Comparison of ENCODE assay signal across 11 mouse cellular contexts in the genomic region with DNA sequence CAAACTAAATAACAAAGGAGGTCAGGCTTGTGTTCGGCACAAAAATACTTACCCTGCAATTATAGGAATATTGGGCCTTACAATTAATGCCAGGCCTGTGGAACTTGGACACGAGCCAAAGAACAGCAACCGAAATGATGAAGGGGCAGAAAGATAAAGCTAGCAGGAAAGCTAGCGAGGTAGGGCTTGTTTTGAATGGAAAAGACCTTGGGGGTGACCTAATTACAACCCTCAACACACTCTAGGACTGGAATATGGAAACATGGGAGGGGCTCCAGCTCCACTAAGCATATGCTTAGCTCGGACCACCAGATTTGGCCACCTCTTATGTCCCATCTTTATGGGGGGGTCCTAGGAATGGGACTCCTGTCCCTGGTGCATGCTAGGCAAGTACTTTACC.
DNase-seq lines count a peak whose midpoint lies in the region; ATAC-seq and TF ChIP-seq lines count a peak whose summit lies in the region.
"Had no signal": no experiment of that assay in that cellular context is flagged by ENCODE, and none has a peak within 500 bp of the region (broad histone marks: within the 10 kb centered on the region; RNA-seq: fewer than 3 reads in every experiment).

No protein-coding gene starts in this region.

- DNase-seq in heart, postnatal 10 days, result no peak
- peak; percentile 4 for DNase-seq in lung, postnatal 10 days
- DNase-seq in lung, postnatal 4 days, result no peak
- DNase-seq in forebrain, postnatal 0 days, result no peak
- DNase-seq in spleen, adult 12 weeks (ENCODE audit: low spot score), result no peak
- no peak for DNase-seq in kidney, adult 11 months
- DNase-seq: cerebellum, adult 18-20 months had no signal

- 0 out of 2 replicates have a peak, but pooled peaks have one; percentile 10 for ATAC-seq in heart, embryonic 16.5 days (replicated peaks; ENCODE audit: extremely low read depth, insufficient read depth, low FRiP score)
- ATAC-seq in forebrain, postnatal 0 days, result no peak
- no peak for ATAC-seq in stomach, embryonic 16.5 days (ENCODE audit: insufficient read depth, low FRiP score)

- no peak overlapping the region for H3K9ac ChIP-seq in heart, embryonic 16.5 days (ENCODE audit: low read length)
- no peak overlapping the region for H3K9ac ChIP-seq in forebrain, postnatal 0 days
- no peak overlapping the region for H3K9ac ChIP-seq in stomach, embryonic 16.5 days (ENCODE audit: low read length)
- H3K9ac ChIP-seq: liver, embryonic 14.5 days had no signal

- TF ChIP-seq CTCF in forebrain, postnatal 0 days (IDR thresholded peaks at IDR 0.05; ENCODE audit: low read depth), result no peak

- H3K9me3 ChIP-seq in heart, embryonic 16.5 days (replicated peaks; ENCODE audit: control insufficient read depth, low read length), result no peaks in the 10 kb centered on the region
- no peaks in the 10 kb centered on the region for H3K9me3 ChIP-seq in forebrain, postnatal 0 days (ENCODE audit: low read length)
- no peaks in the 10 kb centered on the region for H3K9me3 ChIP-seq in stomach, embryonic 16.5 days (replicated peaks; ENCODE audit: control insufficient read depth, low read length)

- no peak overlapping the region for H3K27ac ChIP-seq in heart, embryonic 16.5 days (ENCODE audit: low read length)
- H3K27ac ChIP-seq in forebrain, postnatal 0 days (ENCODE audit: low read depth, low read length), result no peak overlapping the region
- no peak overlapping the region for H3K27ac ChIP-seq in stomach, embryonic 16.5 days (ENCODE audit: low read length)
- H3K27ac ChIP-seq: kidney, postnatal 0 days; liver, embryonic 14.5 days had no signal

- H3K4me2 ChIP-seq in heart, embryonic 16.5 days (ENCODE audit: low read depth, low read length), result no peak overlapping the region
- H3K4me2 ChIP-seq in forebrain, postnatal 0 days (ENCODE audit: low read depth), result peak overlapping the region; percentile 28
- H3K4me2 ChIP-seq in stomach, embryonic 16.5 days (ENCODE audit: low read depth, low read length), result peak overlapping the region; percentile 45

- intact Hi-C loops in heart, postnatal 10 days (cut with DNase I), result no loop called here

- 48% methylated on average over 5 of the region's 5 CpGs for WGBS in heart, embryonic 16.5 days
- 33% methylated on average over 5 of the region's 5 CpGs for WGBS in forebrain, postnatal 0 days
- 35% methylated on average over 5 of the region's 5 CpGs for WGBS in stomach, embryonic 16.5 days

- no peaks in the 10 kb centered on the region for H3K27me3 ChIP-seq in heart, embryonic 16.5 days (ENCODE audit: control insufficient read depth, insufficient read depth, low read length)
- no peaks in the 10 kb centered on the region for H3K27me3 ChIP-seq in forebrain, postnatal 0 days (ENCODE audit: insufficient read depth, low read length)
- no peaks in the 10 kb centered on the region; the same call in 1 of the 2 replicates for H3K27me3 ChIP-seq in stomach, embryonic 16.5 days (ENCODE audit: control insufficient read depth, insufficient read depth, low read length)

- H3K36me3 ChIP-seq in heart, embryonic 16.5 days (ENCODE audit: control insufficient read depth, insufficient read depth), result no peaks in the 10 kb centered on the region
- H3K36me3 ChIP-seq in forebrain, postnatal 0 days (ENCODE audit: insufficient read depth), result no peaks in the 10 kb centered on the region
- H3K36me3 ChIP-seq in stomach, embryonic 16.5 days (ENCODE audit: control insufficient read depth, insufficient read depth, low read length), result no peaks in the 10 kb centered on the region

- no peak overlapping the region for H3K4me3 ChIP-seq in heart, embryonic 16.5 days (ENCODE audit: low read length)
- no peak overlapping the region for H3K4me3 ChIP-seq in forebrain, postnatal 0 days (ENCODE audit: low read depth, low read length)
- no peak overlapping the region for H3K4me3 ChIP-seq in stomach, embryonic 16.5 days (replicated peaks; ENCODE audit: low read length)

- H3K4me1 ChIP-seq in heart, embryonic 16.5 days (ENCODE audit: control insufficient read depth, insufficient read depth, low read length), result peaks cover 2% of the 10 kb centered on the region; the same call in 1 of the 2 replicates
- H3K4me1 ChIP-seq in forebrain, postnatal 0 days (ENCODE audit: insufficient read depth), result no peaks in the 10 kb centered on the region
- H3K4me1 ChIP-seq in stomach, embryonic 16.5 days (ENCODE audit: control insufficient read depth, insufficient read depth, low read length), result 0 out of 2 replicates have a peak, but pooled peaks cover 2% of the 10 kb centered on the region
